Mouse (Mus musculus): ENCODE results near the gene Rtn4r. TPM values are rescaled to one million over a fixed set of nuclear protein-coding genes. Genes with fewer than 3 reads are reported as not detected.

The Rtn4r gene
- total RNA-seq, 1 experiment = 0.22 TPM

DNA sequence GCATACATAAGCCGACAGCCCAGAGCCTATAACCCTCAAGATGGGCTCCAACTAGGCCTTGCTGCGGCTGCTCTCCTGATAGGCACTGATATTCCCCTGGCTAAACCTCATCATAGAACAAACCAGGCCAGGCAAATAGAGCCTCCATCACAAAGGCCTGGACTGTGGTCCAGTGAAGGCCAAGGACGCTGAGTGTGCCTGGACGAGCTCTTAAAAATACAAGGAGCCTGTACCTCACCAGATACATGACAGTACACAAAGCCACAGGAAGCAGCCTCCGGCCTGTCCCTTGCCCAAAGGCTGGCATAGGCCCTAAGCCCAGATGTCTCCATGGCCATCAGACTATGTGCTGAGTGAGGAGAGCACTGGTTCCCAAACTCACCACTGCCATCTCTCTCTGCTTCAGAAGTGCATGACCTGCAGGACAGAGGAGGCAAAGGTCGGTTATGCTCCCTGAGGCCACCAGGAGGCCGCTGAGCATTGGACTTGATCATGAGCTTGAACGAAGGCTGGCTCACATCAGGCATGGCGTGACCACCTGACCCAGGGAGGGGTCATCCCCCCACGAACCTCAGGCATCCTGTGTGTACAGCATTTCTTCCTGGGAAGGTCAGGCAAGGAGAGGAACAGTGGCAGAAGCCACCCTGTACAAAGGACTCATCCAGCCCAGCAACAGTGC lies 46.2 kb upstream of the Rtn4r start:
- no peak for DNase-seq (ENCODE audit: low read depth, low spot score)
- in situ Hi-C loops (cut with MboI; ENCODE audit: low sequenced_read_pairs in 2 of 2, unreplicated experiment in 2 of 2) = no loop called here

DNA sequence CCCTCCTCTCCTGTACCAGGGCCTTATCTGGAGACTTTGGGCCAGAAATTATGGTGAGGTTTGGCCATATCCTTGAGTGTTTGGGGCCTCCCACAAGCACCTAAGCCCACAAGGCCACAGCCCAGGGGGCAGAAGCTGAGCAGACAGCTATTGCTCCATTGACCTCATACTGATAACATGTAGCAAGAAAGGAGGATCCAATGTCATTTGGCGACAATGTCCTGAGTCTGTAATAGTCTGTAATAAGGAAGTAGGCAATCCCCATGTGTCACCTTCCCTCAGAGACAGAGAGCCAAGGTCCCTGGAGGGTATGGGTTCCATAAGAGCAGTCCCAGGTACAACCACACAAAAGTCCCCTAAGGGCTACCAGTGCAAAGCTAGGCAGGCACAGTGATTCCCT lies 45.2 kb upstream of the Rtn4r start:
- H3K9me3 ChIP-seq (ENCODE audit: control insufficient read depth, insufficient read depth, low read depth, low read length) = no peaks in the 10 kb centered on the region
- H3K4me3 ChIP-seq (ENCODE audit: insufficient read depth in 1 of 2, low read depth in 1 of 2, low read length in 2 of 2, poor library complexity in 1 of 2, severe bottlenecking in 1 of 2) = no peak overlapping the region
- no peak for DNase-seq (ENCODE audit: low read depth, low spot score)
- no peak for TF ChIP-seq ZNF384 (IDR thresholded peaks at IDR 0.05; ENCODE audit: low read depth, low read length)
- no peak for TF ChIP-seq HCFC1 (IDR thresholded peaks at IDR 0.05; ENCODE audit: borderline replicate concordance, insufficient read depth, low read length)
- no peak for TF ChIP-seq MAFK (IDR thresholded peaks at IDR 0.05; ENCODE audit: insufficient read depth, low read depth, low read length)
- TF ChIP-seq CHD2 (IDR thresholded peaks at IDR 0.05; ENCODE audit: low read depth, low read length) = no peak
- TF ChIP-seq ZC3H11A (IDR thresholded peaks at IDR 0.05; ENCODE audit: borderline replicate concordance, low read depth, low read length) = no peak
- H3K4me1 ChIP-seq (ENCODE audit: control insufficient read depth in 2 of 2, insufficient read depth in 2 of 2, low read length in 2 of 2, poor library complexity in 1 of 2) = peaks cover 0 to 12% of the 10 kb centered on the region in 2 experiments; a peak in 1 of 4 replicates
- no peak overlapping the region for H3K27ac ChIP-seq (ENCODE audit: insufficient read depth, low read depth, low read length, poor library complexity, severe bottlenecking)
- in situ Hi-C loops (cut with MboI; ENCODE audit: low sequenced_read_pairs in 2 of 2, unreplicated experiment in 2 of 2) = no loop called here
- H3K9ac ChIP-seq (ENCODE audit: insufficient read depth, low read depth, low read length, poor library complexity, severe bottlenecking) = no peak overlapping the region
- peaks cover 26% of the 10 kb centered on the region; the same call in 1 of the 2 replicates for H3K36me3 ChIP-seq (ENCODE audit: control insufficient read depth, insufficient read depth, low read length, poor library complexity, severe bottlenecking)

More for the DNA sequence above, 46.2 kb upstream of the Rtn4r start:
- no peaks in the 10 kb centered on the region for H3K9me3 ChIP-seq (ENCODE audit: control insufficient read depth, insufficient read depth, low read depth, low read length)
- H3K4me3 ChIP-seq (ENCODE audit: insufficient read depth in 1 of 2, low read depth in 1 of 2, low read length in 2 of 2, poor library complexity in 1 of 2, severe bottlenecking in 1 of 2) = no peak overlapping the region
- H3K27ac ChIP-seq (ENCODE audit: insufficient read depth, low read depth, low read length, poor library complexity, severe bottlenecking) = no peak overlapping the region
- no peak overlapping the region for H3K9ac ChIP-seq (ENCODE audit: insufficient read depth, low read depth, low read length, poor library complexity, severe bottlenecking)
- peaks cover 0 to 11% of the 10 kb centered on the region in 2 experiments; a peak in 1 of 4 replicates for H3K4me1 ChIP-seq (ENCODE audit: control insufficient read depth in 2 of 2, insufficient read depth in 2 of 2, low read length in 2 of 2, poor library complexity in 1 of 2)
- no peak for TF ChIP-seq ZNF384 (IDR thresholded peaks at IDR 0.05; ENCODE audit: low read depth, low read length)
- TF ChIP-seq HCFC1 (IDR thresholded peaks at IDR 0.05; ENCODE audit: borderline replicate concordance, insufficient read depth, low read length) = no peak
- no peak for TF ChIP-seq MAFK (IDR thresholded peaks at IDR 0.05; ENCODE audit: insufficient read depth, low read depth, low read length)
- no peak for TF ChIP-seq CHD2 (IDR thresholded peaks at IDR 0.05; ENCODE audit: low read depth, low read length)
- no peak for TF ChIP-seq ZC3H11A (IDR thresholded peaks at IDR 0.05; ENCODE audit: borderline replicate concordance, low read depth, low read length)
- peaks cover 27% of the 10 kb centered on the region; the same call in 1 of the 2 replicates for H3K36me3 ChIP-seq (ENCODE audit: control insufficient read depth, insufficient read depth, low read length, poor library complexity, severe bottlenecking)

GRCm38 (mm10) chr16:18083231-18083951 lies 44.1 kb upstream of the Rtn4r start:
- H3K9me3 ChIP-seq (ENCODE audit: control insufficient read depth, insufficient read depth, low read depth, low read length) = no peaks in the 10 kb centered on the region
- no peak overlapping the region for H3K9ac ChIP-seq (ENCODE audit: insufficient read depth, low read depth, low read length, poor library complexity, severe bottlenecking)
- no peak overlapping the region for H3K4me3 ChIP-seq (ENCODE audit: insufficient read depth in 1 of 2, low read depth in 1 of 2, low read length in 2 of 2, poor library complexity in 1 of 2, severe bottlenecking in 1 of 2)
- in situ Hi-C loops (cut with MboI; ENCODE audit: low sequenced_read_pairs in 2 of 2, unreplicated experiment in 2 of 2) = no loop called here
- peaks cover 22% of the 10 kb centered on the region; the same call in 1 of the 2 replicates for H3K36me3 ChIP-seq (ENCODE audit: control insufficient read depth, insufficient read depth, low read length, poor library complexity, severe bottlenecking)
- H3K27ac ChIP-seq (ENCODE audit: insufficient read depth, low read depth, low read length, poor library complexity, severe bottlenecking) = no peak overlapping the region
- TF ChIP-seq CHD2 (IDR thresholded peaks at IDR 0.05; ENCODE audit: low read depth, low read length) (no peak), ZC3H11A (IDR thresholded peaks at IDR 0.05; ENCODE audit: borderline replicate concordance, low read depth, low read length) (no peak), MAFK (IDR thresholded peaks at IDR 0.05; ENCODE audit: insufficient read depth, low read depth, low read length) (no peak), HCFC1 (IDR thresholded peaks at IDR 0.05; ENCODE audit: borderline replicate concordance, insufficient read depth, low read length) (no peak)
- no peak for DNase-seq (ENCODE audit: low read depth, low spot score)
- peaks cover 3 to 21% of the 10 kb centered on the region in 2 experiments; a peak in 1 of 4 replicates for H3K4me1 ChIP-seq (ENCODE audit: control insufficient read depth in 2 of 2, insufficient read depth in 2 of 2, low read length in 2 of 2, poor library complexity in 1 of 2)

GRCm38 (mm10) chr16:18084262-18084661 lies 43.2 kb upstream of the Rtn4r start:
- no peak overlapping the region for H3K9ac ChIP-seq (ENCODE audit: insufficient read depth, low read depth, low read length, poor library complexity, severe bottlenecking)
- peaks cover 3 to 21% of the 10 kb centered on the region in 2 experiments; a peak in 1 of 4 replicates for H3K4me1 ChIP-seq (ENCODE audit: control insufficient read depth in 2 of 2, insufficient read depth in 2 of 2, low read length in 2 of 2, poor library complexity in 1 of 2)
- H3K4me3 ChIP-seq (ENCODE audit: insufficient read depth in 1 of 2, low read depth in 1 of 2, low read length in 2 of 2, poor library complexity in 1 of 2, severe bottlenecking in 1 of 2) = no peak overlapping the region
- H3K36me3 ChIP-seq (ENCODE audit: control insufficient read depth, insufficient read depth, low read length, poor library complexity, severe bottlenecking) = peaks cover 18% of the 10 kb centered on the region; the same call in 1 of the 2 replicates
- no peak for DNase-seq (ENCODE audit: low read depth, low spot score)
- no peak for TF ChIP-seq MAFK (IDR thresholded peaks at IDR 0.05; ENCODE audit: insufficient read depth, low read depth, low read length)
- no peak for TF ChIP-seq HCFC1 (IDR thresholded peaks at IDR 0.05; ENCODE audit: borderline replicate concordance, insufficient read depth, low read length)
- no peak for TF ChIP-seq ZNF384 (IDR thresholded peaks at IDR 0.05; ENCODE audit: low read depth, low read length)
- TF ChIP-seq CHD2 (IDR thresholded peaks at IDR 0.05; ENCODE audit: low read depth, low read length) = no peak
- no peak for TF ChIP-seq ZC3H11A (IDR thresholded peaks at IDR 0.05; ENCODE audit: borderline replicate concordance, low read depth, low read length)
- in situ Hi-C loops (cut with MboI; ENCODE audit: low sequenced_read_pairs in 2 of 2, unreplicated experiment in 2 of 2) = no loop called here
- H3K9me3 ChIP-seq (ENCODE audit: control insufficient read depth, insufficient read depth, low read depth, low read length) = no peaks in the 10 kb centered on the region
- no peak overlapping the region for H3K27ac ChIP-seq (ENCODE audit: insufficient read depth, low read depth, low read length, poor library complexity, severe bottlenecking)
